Mouse (Mus musculus) monocyte, adult 5-6 weeks (primary cell): ENCODE results near the gene Klhdc1. TPM values are rescaled to one million over a fixed set of nuclear protein-coding genes. Genes with fewer than 3 reads are reported as not detected.

Experiments used
- total RNA-seq: library from RNA; stranded (forward); fragments of 200-1000, 200-491, 200-594 nt; gene quantifications from 3 replicates; pipeline ENCODE4 v1.2.3, GENCODE M21; 2017

The Klhdc1 gene
- total RNA-seq, 1 experiment from 2014 or later, result 6.5 TPM

Other genes with a start within 250 kb of the Klhdc1 start
- 1,859 to 3,089 TPM (median 2,901 TPM) in 3 replicates for gene Rps29, start 82.0 kb upstream of the Klhdc1 start, total RNA-seq
- gene Lrr1, start 72.4 kb upstream of the Klhdc1 start, total RNA-seq, result not detected in 3 replicates
- gene Rpl36al, start 57.1 kb upstream of the Klhdc1 start, total RNA-seq, result 578 to 776 TPM (median 649 TPM) in 3 replicates
- 70.5 to 79.5 TPM (median 70.6 TPM) in 3 replicates for gene Mgat2, start 57.0 kb upstream of the Klhdc1 start, total RNA-seq
- 9.2 to 15.1 TPM (median 9.6 TPM) in 3 replicates for gene Gm49383, start 44.1 kb upstream of the Klhdc1 start, total RNA-seq
- 1.3 to 3.4 TPM (median 1.7 TPM) in 3 replicates for gene Dnaaf2, start 42.7 kb upstream of the Klhdc1 start, total RNA-seq
- 2.1 to 14.9 TPM (median 6.3 TPM) in 3 replicates for gene Gm49384, start 36.9 kb upstream of the Klhdc1 start, total RNA-seq
- 8.3 to 9.7 TPM (median 9.3 TPM) in 3 replicates for gene Pole2, start 13.0 kb upstream of the Klhdc1 start, total RNA-seq
- 47.6 to 59.0 TPM (median 53.0 TPM) in 3 replicates for gene Klhdc2, start 55.5 kb downstream of the Klhdc1 start, total RNA-seq
- gene Nemf, start 116.0 kb downstream of the Klhdc1 start, total RNA-seq, result 89.6 to 137 TPM (median 117 TPM) in 3 replicates
- gene Arf6, start 131.0 kb downstream of the Klhdc1 start, total RNA-seq, result 213 to 230 TPM (median 223 TPM) in 3 replicates
- not detected in 3 replicates for gene Gm9887, start 131.3 kb downstream of the Klhdc1 start, total RNA-seq